In genomic region chr17:36786483-36786886, GRCm38 (mm10) we compare ENCODE assay signal across 11 mouse cellular contexts. TPM values are rescaled to one million over a fixed set of nuclear protein-coding genes. Genes with fewer than 3 reads are reported as not detected.
DNase-seq lines count a peak whose midpoint lies in the region; ATAC-seq and TF ChIP-seq lines count a peak whose summit lies in the region.
"Not testable (repeated sequence)": the region's sequence is repeated elsewhere in the genome, so short reads cannot be mapped to it uniquely, and the experiment has no call there.
"Had no signal": no experiment of that assay in that cellular context is flagged by ENCODE, and none has a peak within 500 bp of the region (broad histone marks: within the 10 kb centered on the region; RNA-seq: fewer than 3 reads in every experiment).

No protein-coding gene starts in this region.

- H3K9me3 ChIP-seq in E14TG2a.4 (ENCODE audit: low read length); kidney, embryonic 14.5 days (ENCODE audit: control insufficient read depth, low read length); limb, embryonic 11.5 days (ENCODE audit: control insufficient read depth, low read length); midbrain, embryonic 15.5 days: not testable (repeated sequence)

- not testable (repeated sequence) for H3K9ac ChIP-seq in kidney, embryonic 14.5 days (ENCODE audit: low read depth, low read length); limb, embryonic 11.5 days (ENCODE audit: low read length); midbrain, embryonic 15.5 days

- H3K36me3 ChIP-seq in E14TG2a.4 (ENCODE audit: insufficient read depth, low read length); kidney, embryonic 14.5 days (ENCODE audit: control insufficient read depth, insufficient read depth, low read length); limb, embryonic 11.5 days (ENCODE audit: control insufficient read depth, insufficient read depth, low read length); midbrain, embryonic 15.5 days (replicated peaks): not testable (repeated sequence)

- 39% methylated on average over 1 of the region's 1 CpGs for WGBS in bone marrow, adult 2 months
- 30% methylated on average over 1 of the region's 1 CpGs for WGBS in kidney, embryonic 14.5 days
- WGBS in limb, embryonic 11.5 days = 38% methylated on average over 1 of the region's 1 CpGs
- 40% methylated on average over 1 of the region's 1 CpGs for WGBS in midbrain, embryonic 15.5 days

- not testable (repeated sequence) for H3K4me3 ChIP-seq in E14TG2a.4 (replicated peaks; ENCODE audit: low read length); bone marrow, adult 2 months (replicated peaks; ENCODE audit: control insufficient read depth, low read depth, low read length); kidney, embryonic 14.5 days (ENCODE audit: low read length); limb, embryonic 11.5 days (ENCODE audit: low read depth, low read length); midbrain, embryonic 15.5 days

- peak; percentile 69 for TF ChIP-seq CTCF in E14TG2a.4 (conservative IDR thresholded peaks at IDR 0.05; ENCODE audit: low read length)
- peak; percentile 33; the same call in 1 of the 2 replicates for TF ChIP-seq CTCF in bone marrow, adult 2 months (IDR thresholded peaks at IDR 0.05; ENCODE audit: control insufficient read depth, insufficient read depth, low read length)

- TF ChIP-seq POLR2A in bone marrow, adult 2 months (IDR thresholded peaks at IDR 0.05; ENCODE audit: borderline replicate concordance, control insufficient read depth, low read depth, low read length) = not testable (repeated sequence)

- intact Hi-C loops in heart, postnatal 10 days (cut with DNase I) = loop anchor here (5.0 kb wide), 3 partner anchors 36 to 479 kb away; no protein-coding TSS in a partner anchor

- peak; percentile 9 for DNase-seq in embryo, embryonic 11.5 days (ENCODE audit: low read depth, low spot score)
- peak; percentile 31 to 45 for DNase-seq in heart, postnatal 10 days
- peak; percentile 29 for DNase-seq in limb, embryonic 11.5 days (ENCODE audit: low spot score)
- DNase-seq in thymus, postnatal 0 days (ENCODE audit: low spot score) = peak; percentile 50

- H3K27me3 ChIP-seq in E14TG2a.4 (ENCODE audit: insufficient read depth, low read length); kidney, embryonic 14.5 days (ENCODE audit: control insufficient read depth, insufficient read depth, low read length); limb, embryonic 11.5 days (ENCODE audit: control insufficient read depth, insufficient read depth, low read length); midbrain, embryonic 15.5 days (replicated peaks): not testable (repeated sequence)

- not testable (repeated sequence) for H3K4me2 ChIP-seq in kidney, embryonic 14.5 days (replicated peaks; ENCODE audit: low read depth, low read length); limb, embryonic 11.5 days (ENCODE audit: low read depth, severe bottlenecking); midbrain, embryonic 15.5 days

- H3K4me1 ChIP-seq in E14TG2a.4 (replicated peaks; ENCODE audit: low read depth, low read length); bone marrow, adult 2 months (ENCODE audit: control insufficient read depth, insufficient read depth, low read length); kidney, embryonic 14.5 days (ENCODE audit: control insufficient read depth, insufficient read depth, low read length); limb, embryonic 11.5 days (ENCODE audit: control insufficient read depth, insufficient read depth, low read length); midbrain, embryonic 15.5 days: not testable (repeated sequence)

- ATAC-seq in kidney, embryonic 14.5 days (ENCODE audit: low FRiP score, low TSS enrichment) = 0 out of 2 replicates have a peak, but pooled peaks have one; percentile 39
- not testable (repeated sequence) for ATAC-seq in limb, embryonic 11.5 days (ENCODE audit: insufficient number of reproducible peaks, low FRiP score, low TSS enrichment, low read depth)
- ATAC-seq in midbrain, embryonic 15.5 days (replicated peaks) = 0 out of 2 replicates have a peak, but pooled peaks have one; percentile 17

- not testable (repeated sequence) for H3K27ac ChIP-seq in bone marrow, adult 2 months (ENCODE audit: control insufficient read depth, insufficient read depth, low read depth, low read length, poor library complexity); kidney, embryonic 14.5 days (ENCODE audit: low read depth, low read length); limb, embryonic 11.5 days (replicated peaks; ENCODE audit: low read depth, low read length); midbrain, embryonic 15.5 days

RNA-seq across cellular contexts. Expression of gene H2-M10.5, which starts 13.8 kb away (rescaled TPM):
- not detected in 2 replicates for polyA plus RNA-seq in bone marrow, adult 2 months (2011; ENCODE audit: insufficient read depth, insufficient read length, low replicate concordance, missing spikeins)
- total RNA-seq in heart, postnatal 10 days (2021) = not detected
- not detected in 2 replicates for polyA plus RNA-seq in kidney, embryonic 14.5 days (2014; fragmentation: Nextera tagmentation; extraction: Ambion mirVana)
- polyA plus RNA-seq in limb, embryonic 11.5 days (2014; fragmentation: Nextera tagmentation; extraction: Ambion mirVana) = not detected in 2 replicates
- polyA plus RNA-seq in midbrain, embryonic 15.5 days (2015; fragmentation: Nextera tagmentation; extraction: Ambion mirVana) = not detected in 2 replicates
- 0.61 and 0.82 TPM in 2 replicates for polyA plus RNA-seq in thymus, postnatal 0 days (2015; fragmentation: Nextera tagmentation; extraction: Ambion mirVana)
- total RNA-seq: adrenal gland, postnatal 4 days had no signal
- polyA plus RNA-seq: hindbrain, embryonic 13.5 days; liver, embryonic 16.5 days had no signal

RNA-seq across cellular contexts. Expression of gene H2-M10.6, which starts 25.5 kb away (rescaled TPM):
- not detected in 2 replicates for polyA plus RNA-seq in bone marrow, adult 2 months (2011; ENCODE audit: insufficient read depth, insufficient read length, low replicate concordance, missing spikeins)
- total RNA-seq in heart, postnatal 10 days (2021) = not detected
- not detected in 2 replicates for polyA plus RNA-seq in kidney, embryonic 14.5 days (2014; fragmentation: Nextera tagmentation; extraction: Ambion mirVana)
- polyA plus RNA-seq in limb, embryonic 11.5 days (2014; fragmentation: Nextera tagmentation; extraction: Ambion mirVana) = not detected in 2 replicates
- not detected in 2 replicates for polyA plus RNA-seq in midbrain, embryonic 15.5 days (2015; fragmentation: Nextera tagmentation; extraction: Ambion mirVana)
- not detected in 2 replicates for polyA plus RNA-seq in thymus, postnatal 0 days (2015; fragmentation: Nextera tagmentation; extraction: Ambion mirVana)
- total RNA-seq: adrenal gland, postnatal 4 days had no signal
- polyA plus RNA-seq: hindbrain, embryonic 13.5 days; liver, embryonic 16.5 days had no signal

RNA-seq across cellular contexts. Expression of gene Trim26, which starts 50.4 kb away (rescaled TPM):
- 20.9 and 39.6 TPM in 2 replicates for polyA plus RNA-seq in bone marrow, adult 2 months (2011; ENCODE audit: insufficient read depth, insufficient read length, low replicate concordance, missing spikeins)
- 10 to 100 TPM; 23.1 to 24.2 TPM for total RNA-seq in heart, postnatal 10 days (2021)
- 23.7 and 32.3 TPM in 2 replicates for polyA plus RNA-seq in kidney, embryonic 14.5 days (2014; fragmentation: Nextera tagmentation; extraction: Ambion mirVana)
- polyA plus RNA-seq in limb, embryonic 11.5 days (2014; fragmentation: Nextera tagmentation; extraction: Ambion mirVana) = 33.5 and 40.6 TPM in 2 replicates
- polyA plus RNA-seq in midbrain, embryonic 15.5 days (2015; fragmentation: Nextera tagmentation; extraction: Ambion mirVana) = 46.1 and 51.7 TPM in 2 replicates
- 17.9 and 19.9 TPM in 2 replicates for polyA plus RNA-seq in thymus, postnatal 0 days (2015; fragmentation: Nextera tagmentation; extraction: Ambion mirVana)
